Mouse (Mus musculus): ENCODE results near the gene Rin3. TPM values are rescaled to one million over a fixed set of nuclear protein-coding genes. Genes with fewer than 3 reads are reported as not detected.

Rin3 gene
- total RNA-seq (2021): 10 to 100 TPM; 23.1 to 26.1 TPM
- long read RNA-seq, experiment 1, partial matches to known transcripts: 4 of 9 reads
- long read RNA-seq, experiment 1, other reads (novel, unspliced or antisense): 3 of 9 reads
- long read RNA-seq, experiment 2, partial matches to known transcripts: 1 of 1 reads
- long read RNA-seq, experiment 2, other reads (novel, unspliced or antisense): 0 of 1 reads

DNA sequence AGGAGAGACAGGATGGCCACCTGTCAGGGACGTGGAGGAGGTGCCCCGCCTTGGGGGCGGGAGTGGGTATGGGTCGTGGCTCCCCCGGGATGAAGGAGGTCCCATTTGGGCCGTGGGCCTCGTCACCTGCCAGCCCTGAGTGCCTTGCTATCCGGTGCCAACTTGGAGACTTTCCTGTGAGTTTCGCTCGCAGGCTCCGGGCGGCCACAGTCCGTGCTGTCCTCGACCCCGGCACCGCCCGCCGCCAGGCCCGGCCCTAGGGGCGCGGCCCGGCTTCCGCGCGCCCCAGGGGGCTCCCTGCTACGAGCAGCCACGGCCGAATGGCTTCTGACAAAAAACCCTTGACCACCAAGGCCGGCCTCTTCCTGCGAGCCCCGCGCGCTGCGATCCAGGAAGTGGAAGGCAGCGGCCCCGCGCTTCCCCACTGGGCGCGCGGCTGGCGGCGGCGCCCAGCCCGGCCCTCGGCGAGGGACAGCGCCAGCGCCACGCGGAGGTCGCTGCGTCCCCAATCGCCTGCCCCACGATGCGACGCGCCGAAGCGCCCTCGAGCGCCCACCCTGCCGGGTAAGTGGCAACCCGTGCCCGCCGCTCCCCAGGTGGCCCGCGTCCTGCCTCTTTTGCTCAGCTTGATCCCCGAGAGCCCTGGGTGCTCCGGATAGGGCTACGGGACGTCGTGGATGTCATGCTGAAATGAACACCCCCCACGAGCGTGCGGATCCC is at the start of gene Rin3:
Rin3 (plus strand) TSS at position 286 of the 720 bp plus-strand sequence.
- intact Hi-C loops (cut with DNase I): no loop called here

DNA sequence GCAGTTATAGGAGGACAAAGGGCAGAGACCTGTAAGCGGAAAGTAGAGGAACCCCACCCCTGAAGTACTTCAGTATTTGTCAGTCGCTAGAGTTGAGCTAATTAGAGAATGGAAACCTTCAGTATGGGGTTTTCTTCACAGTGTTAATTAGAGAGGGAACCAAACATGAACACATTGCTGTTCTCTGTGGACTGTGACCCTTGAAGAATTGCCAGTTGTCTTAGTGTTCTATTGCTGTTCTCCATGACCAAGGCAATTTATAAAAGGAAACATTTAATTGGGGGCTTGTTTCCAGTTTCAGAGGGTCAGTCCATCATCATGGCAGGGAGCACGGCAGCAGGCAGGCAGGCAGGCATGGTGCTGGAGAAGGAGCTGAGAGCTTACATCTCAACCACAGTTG is 47.3 kb upstream of the Rin3 start:
- no peak for DNase-seq
- intact Hi-C loops (cut with DNase I): no loop called here

More for the DNA sequence above, at the start of gene Rin3:
- DNase-seq: peak; percentile 73 to 79

GRCm38 (mm10) chr12:102236317-102236716 is 46.5 kb upstream of the Rin3 start:
- peak in 1 of 2 experiments; percentile 26 for DNase-seq
- intact Hi-C loops (cut with DNase I): no loop called here

GRCm38 (mm10) chr12:102242076-102242722 is 40.6 kb upstream of the Rin3 start:
- peak; percentile 17 to 31 for DNase-seq
- intact Hi-C loops (cut with DNase I): no loop called here

- no peak for DNase-seq
- intact Hi-C loops (cut with DNase I): no loop called here
Measured at GRCm38 (mm10) chr12:102243915-102244314, 38.9 kb upstream of the Rin3 start.

GRCm38 (mm10) chr12:102246226-102246625 is 36.6 kb upstream of the Rin3 start:
- intact Hi-C loops (cut with DNase I): no loop called here
- DNase-seq: no peak

DNA sequence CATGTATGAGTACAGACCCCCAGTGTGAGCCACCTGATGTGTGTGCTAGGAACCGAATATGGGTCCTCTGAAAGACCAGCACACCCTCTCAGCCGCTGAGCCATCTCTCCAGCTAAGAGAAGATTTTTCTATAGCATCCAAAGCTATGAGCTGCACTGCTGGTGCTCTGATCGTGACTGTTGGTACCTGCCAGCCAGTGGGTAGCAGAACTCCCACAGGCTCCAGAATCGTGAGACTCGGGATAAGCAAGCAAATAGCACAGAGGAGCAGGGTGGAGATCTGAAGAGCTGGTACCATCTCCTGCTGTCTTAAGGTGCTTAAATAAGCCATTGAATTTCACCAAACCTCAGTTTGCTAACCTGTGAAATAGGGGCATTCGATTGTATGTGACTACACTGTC is 34.7 kb upstream of the Rin3 start:
- intact Hi-C loops (cut with DNase I): no loop called here
- DNase-seq: no peak

DNA sequence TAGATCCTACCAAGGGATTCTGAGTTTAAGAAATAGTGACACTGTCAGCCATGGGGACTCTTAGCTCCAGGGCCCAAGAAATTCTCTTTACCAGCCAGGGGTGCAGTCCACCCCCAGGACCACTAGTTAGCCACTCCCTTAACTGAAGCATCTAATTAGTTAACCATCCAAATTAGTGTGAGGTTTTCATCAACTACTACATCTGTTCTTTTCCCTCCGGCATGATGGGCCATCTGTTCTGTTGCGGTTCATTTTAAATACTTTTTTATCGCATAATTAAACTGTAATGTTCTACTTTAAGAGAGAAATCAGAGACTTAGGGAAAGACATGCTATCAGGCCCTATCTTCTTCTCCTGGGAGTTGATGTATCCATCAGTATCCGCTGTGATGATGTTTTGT is 32.5 kb upstream of the Rin3 start:
- intact Hi-C loops (cut with DNase I): loop anchor here (2.0 to 5.0 kb wide), 2 partner anchors 134 to 197 kb away; no protein-coding TSS in a partner anchor

DNA sequence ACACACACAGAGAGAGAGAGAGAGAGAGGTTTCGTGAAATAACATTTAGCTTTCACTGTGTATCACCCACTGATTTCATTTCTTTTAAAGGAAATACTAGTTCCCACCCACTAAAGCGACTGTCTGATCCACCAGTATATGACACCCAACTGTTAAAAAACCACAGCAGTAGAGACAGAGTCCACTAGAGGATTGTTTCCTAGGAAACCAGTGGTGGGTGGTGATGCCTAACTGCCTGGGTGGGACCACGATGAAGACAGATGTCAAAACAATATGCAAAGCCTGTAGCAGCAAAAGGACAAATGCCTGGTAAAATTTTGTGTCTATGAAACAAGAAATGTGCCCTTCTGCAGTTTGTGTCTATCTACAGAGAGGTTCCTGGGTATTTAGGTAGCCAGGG is 31.8 kb upstream of the Rin3 start:
- intact Hi-C loops (cut with DNase I): loop anchor here (2.0 to 5.0 kb wide), 2 partner anchors 134 to 196 kb away; no protein-coding TSS in a partner anchor
- no peak for DNase-seq

More for the DNA sequence above, 32.5 kb upstream of the Rin3 start:
- DNase-seq: no peak

GRCm38 (mm10) chr12:102251985-102252384 is 30.9 kb upstream of the Rin3 start:
- intact Hi-C loops (cut with DNase I): loop anchor here (2.0 to 5.0 kb wide), 2 partner anchors 133 to 195 kb away; no protein-coding TSS in a partner anchor
- DNase-seq: peak; percentile 13 to 27

GRCm38 (mm10) chr12:102252525-102252924 is 30.3 kb upstream of the Rin3 start:
- DNase-seq: no peak
- intact Hi-C loops (cut with DNase I): loop anchor here (5.0 kb wide), 1 partner anchor 195 kb away; no protein-coding TSS in a partner anchor

DNA sequence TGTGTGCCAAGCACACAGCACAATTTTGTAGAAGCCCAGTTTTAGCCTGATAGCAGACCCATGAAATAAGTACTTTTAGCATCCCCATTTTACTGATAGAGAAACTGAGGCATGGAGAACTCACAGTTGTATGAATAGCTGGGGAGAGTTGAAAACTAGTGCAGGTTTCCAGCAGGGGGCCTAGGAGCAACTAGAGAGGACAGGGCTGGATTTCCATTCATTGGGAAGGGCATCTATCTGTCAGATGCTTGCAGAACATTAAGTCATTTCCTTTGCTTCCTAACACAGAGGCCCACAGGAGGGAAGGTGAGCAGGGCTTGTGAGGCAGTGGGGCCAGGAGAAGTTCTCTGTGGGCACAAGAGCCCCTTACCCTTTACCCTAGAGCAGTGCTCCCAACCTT is 27.8 kb upstream of the Rin3 start:
- no peak for DNase-seq
- intact Hi-C loops (cut with DNase I): no loop called here

GRCm38 (mm10) chr12:102258522-102259112 is 24.2 kb upstream of the Rin3 start:
- intact Hi-C loops (cut with DNase I): loop anchor here (2.0 kb wide), 1 partner anchor 84 kb away; no protein-coding TSS in a partner anchor
- DNase-seq: no peak

- intact Hi-C loops (cut with DNase I): no loop called here
- no peak for DNase-seq
Measured at GRCm38 (mm10) chr12:102261933-102262396, 20.9 kb upstream of the Rin3 start.

- no peak for DNase-seq
- intact Hi-C loops (cut with DNase I): no loop called here
Measured at GRCm38 (mm10) chr12:102262809-102263208, 20.0 kb upstream of the Rin3 start.

DNA sequence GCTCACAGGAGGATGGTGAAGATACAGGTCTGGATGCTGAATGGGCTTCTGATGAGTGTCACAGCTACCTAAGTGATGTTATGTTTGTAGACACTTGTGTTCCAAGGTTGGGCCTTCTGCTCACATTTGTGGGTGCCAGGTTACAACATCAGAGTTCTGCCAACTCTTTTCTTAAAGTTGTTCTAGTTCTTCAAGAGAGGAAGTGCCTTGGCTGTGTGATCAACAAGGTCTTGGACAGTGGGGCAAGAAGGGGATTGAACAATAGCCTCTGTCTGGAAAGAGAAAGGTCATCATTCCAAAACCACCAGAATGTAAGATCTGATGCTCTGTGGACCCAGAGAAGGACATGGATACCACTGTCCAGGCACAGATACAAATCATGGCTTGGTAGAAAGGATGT is 19.6 kb upstream of the Rin3 start:
- intact Hi-C loops (cut with DNase I): no loop called here
- no peak for DNase-seq

DNA sequence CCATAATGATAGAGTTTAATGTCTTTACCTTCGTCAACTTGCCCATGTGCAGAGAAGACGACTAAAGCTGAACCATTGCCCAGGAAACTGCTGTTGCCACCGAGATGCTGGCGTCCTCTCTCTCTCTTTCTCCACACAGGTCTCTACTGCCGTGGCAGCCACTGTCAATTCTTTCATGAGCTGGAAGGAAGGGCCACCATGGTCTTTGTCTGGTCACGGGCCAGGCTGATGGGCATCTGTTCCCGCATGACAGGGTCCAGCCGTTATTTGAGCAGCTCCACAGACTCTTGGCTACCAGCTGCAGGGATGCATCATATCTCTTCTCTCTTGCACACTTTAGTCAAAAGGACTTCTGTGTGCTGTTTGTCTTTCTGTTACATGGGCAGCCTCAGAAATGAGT is 16.4 kb upstream of the Rin3 start:
- DNase-seq: no peak
- intact Hi-C loops (cut with DNase I): no loop called here

DNA sequence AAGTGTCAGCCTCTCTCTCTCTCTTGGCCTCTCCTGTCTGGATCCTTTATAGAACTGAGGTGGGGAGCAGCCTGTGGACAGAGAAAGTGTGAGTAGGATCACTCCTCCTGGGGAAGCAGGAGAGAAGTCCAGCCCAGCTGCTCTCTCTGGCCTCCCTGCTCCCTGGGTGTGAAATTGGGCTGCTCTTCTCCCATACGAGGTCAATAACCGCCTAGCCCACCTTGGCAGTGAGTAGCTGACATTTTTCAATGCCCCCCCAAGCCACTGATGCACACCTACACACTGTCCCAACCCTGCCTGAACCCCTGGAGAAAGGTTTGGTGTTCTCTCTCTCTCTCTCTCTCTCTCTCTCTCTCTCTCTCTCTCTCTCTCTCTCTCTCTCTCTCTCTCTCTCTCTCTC is 13.7 kb upstream of the Rin3 start:
- intact Hi-C loops (cut with DNase I): no loop called here

GRCm38 (mm10) chr12:102270776-102271405 is 12.0 kb upstream of the Rin3 start:
- intact Hi-C loops (cut with DNase I): no loop called here
- DNase-seq: no peak

More for the DNA sequence above, 13.7 kb upstream of the Rin3 start:
- DNase-seq: no peak

- DNase-seq: peak in 1 of 2 experiments; percentile 41
- intact Hi-C loops (cut with DNase I): no loop called here
Measured at GRCm38 (mm10) chr12:102271447-102271846, 11.4 kb upstream of the Rin3 start.
